Mouse (Mus musculus) right cerebral cortex, postnatal 36 days (tissue): ENCODE data around the gene Rhd.
"Not testable (repeated sequence)": the region's sequence is repeated elsewhere in the genome, so short reads cannot be mapped to it uniquely, and the experiment has no call there.

Experiments
- DNase-seq, 2 experiments: peaks; one replicate each; pipeline ENCODE4 v3.0.0; 2022; ENCODE audit warnings: low spot score in 2 of 2, mixed read lengths in 1 of 2

Gene Rhd

DNA sequence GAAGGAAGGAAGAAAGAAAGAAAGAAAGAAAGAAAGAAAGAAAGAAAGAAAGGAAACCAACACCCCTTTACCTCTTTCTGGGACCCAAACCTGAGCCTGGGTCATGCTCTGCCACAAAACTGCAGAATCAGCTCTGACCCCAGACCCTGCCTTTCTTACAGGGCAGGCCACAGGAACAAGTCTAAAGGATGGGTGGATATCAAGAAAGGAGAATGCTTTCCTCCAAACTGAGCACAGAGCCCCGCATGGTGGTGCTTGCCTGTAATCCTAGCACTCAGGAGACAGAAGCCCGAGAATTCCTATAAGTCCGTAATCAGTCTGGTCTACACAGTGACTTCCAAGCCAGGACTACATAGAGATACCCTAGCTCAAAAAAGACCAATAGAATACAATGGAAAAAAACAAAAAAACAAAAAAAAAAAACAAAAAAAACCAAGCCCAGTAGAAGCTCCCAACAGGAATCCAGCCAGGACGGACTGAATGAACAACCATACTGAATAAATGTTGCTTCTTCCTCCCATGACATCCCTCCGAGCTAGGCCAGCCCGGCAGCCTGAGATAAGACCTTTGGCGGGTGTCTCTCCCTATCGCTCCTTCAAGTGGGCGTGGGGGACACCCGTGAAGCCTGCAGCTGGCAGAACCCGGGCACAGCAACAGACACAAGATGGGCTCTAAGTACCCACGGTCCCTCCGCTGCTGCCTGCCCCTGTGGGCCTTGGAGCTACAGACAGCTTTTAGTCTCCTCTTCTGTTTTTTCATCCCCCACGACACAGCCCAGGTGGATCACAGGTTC, at the start of gene Rhd:
Rhd (plus strand) TSS at position 600 of the 793 bp plus-strand sequence.
- no peak for DNase-seq

DNA sequence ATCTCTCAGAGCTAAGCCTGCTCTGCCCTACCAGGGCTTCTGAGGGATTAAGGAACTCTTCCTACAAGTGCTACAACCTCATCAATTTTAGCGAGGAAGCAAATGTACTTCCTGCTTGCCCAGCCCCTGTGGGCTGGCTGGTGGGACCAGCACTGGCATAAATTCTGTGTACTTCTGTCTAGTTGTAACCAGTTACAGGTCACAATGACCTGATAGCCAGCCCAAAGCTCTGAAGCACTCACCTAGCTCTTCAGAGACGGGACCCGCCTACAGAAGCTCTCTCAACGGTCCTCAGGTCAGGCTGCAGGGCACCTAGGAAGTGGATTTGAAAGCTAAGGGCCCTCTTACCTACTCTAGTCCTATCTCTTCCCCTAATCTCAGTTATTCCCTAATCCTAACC, 46.6 kb upstream of the Rhd start:
- no peak for DNase-seq

DNA sequence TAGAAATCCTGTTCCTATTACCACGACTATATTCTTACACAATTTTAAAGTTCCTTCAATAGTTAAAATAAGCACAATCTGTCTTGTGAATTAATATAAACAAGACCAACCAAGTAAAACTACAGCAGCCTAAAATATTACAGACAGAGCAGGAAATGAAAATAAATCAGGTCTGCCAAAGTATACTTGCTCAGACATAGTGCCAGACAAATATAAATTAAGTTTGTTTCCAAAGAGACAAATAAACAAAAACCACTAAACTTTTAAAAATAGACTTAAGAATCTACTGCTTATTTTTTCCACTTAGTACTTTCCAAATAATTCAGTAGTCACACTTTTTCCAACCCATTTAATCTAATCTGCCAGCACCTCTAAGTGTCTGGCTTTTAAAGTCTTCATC, 43.3 kb upstream of the Rhd start:
- DNase-seq = no peak

DNA sequence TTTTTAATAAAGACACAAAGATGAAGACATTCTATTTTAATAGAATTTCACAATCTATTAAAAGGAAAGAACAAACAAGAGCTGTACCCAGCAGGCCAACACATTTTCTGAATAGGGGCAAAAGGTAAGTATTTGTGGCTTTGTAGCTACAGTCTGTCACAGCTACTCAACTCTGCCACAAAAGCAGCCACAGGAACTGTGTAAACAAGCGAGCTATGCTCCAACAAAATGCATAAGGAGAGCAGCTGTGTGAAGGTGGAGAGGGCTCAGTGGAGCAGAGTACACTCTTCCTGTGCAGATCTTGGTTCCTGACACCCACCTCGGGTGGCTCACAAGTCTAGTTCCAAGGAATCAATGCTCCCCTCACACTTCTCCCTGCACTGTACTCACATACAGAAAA, 40.8 kb upstream of the Rhd start:
- no peak for DNase-seq

DNA sequence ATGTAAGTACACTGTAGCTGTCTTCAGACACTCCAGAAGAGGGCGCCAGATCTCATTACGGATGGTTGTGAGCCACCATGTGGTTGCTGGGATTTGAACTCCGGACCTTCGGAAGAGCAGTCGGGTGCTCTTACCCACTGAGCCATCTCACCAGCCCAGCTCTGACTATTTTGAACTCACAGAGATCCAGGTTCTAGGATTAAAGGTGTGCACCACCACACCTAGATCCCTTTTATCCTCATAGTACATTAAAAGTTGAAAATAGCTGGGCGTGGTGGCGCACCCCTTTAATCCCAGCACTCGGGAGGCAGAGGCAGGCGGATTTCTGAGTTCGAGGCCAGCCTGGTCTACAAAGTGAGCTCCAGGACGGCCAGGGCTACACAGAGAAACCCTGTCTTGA, 38.5 kb upstream of the Rhd start:
- not testable (repeated sequence) for DNase-seq

DNA sequence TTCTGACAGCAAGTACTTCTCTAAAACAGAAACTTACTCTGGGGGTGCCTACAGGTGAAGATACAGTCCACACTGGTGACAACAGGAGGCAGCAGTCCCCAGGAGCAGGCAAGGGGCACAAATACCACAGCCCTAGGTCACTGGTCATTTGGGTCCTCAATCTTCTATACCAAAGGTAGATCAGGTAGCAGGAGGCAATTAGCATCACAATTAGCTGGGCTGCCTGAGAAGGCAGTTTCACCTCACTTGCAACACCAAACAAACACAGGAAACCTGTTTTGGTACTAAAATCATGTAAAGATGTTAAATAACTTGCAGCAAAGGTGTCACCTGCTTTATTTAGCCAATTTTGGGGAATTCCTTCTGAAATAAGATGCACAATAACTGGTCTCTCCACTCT, 38.0 kb upstream of the Rhd start:
- DNase-seq = no peak

DNA sequence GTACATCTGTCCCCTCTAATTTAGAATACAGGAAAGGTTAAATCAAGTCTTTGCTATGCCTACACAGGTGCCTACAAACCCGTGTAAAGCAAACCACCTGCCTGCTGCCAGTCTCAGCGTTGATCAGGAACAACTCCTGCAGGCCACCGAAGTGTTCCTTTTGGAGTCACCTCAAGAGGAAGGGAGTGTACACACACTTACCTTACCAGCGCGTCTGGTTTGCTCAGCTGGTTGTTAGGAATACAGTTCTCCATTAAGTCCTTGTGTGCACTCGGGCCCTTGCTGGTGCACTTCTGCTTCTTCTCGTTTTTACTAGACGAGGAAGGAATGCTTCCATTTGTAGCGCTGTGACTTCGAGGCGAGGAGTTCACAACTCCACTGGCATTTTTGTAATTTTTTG, 36.5 kb upstream of the Rhd start:
- no peak for DNase-seq

DNA sequence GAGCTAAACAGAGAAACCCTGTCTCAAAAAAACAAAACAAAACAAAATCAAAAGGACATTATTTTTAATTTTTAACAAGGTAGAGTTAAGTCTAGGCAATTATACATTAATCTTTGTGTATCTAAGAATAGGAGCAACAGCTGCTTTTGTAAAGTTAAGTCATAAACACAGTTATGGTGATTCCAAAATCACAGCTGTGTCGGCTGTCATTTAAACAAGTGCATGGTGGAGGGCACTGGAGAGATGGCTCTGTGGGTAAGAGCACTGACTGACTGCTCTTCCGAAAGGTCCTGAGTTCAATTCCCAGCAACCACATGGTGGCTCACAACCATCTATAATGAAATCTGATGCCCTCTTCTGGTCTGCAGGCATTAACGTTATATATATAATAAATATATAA, 32.4 kb upstream of the Rhd start:
- no peak for DNase-seq

DNA sequence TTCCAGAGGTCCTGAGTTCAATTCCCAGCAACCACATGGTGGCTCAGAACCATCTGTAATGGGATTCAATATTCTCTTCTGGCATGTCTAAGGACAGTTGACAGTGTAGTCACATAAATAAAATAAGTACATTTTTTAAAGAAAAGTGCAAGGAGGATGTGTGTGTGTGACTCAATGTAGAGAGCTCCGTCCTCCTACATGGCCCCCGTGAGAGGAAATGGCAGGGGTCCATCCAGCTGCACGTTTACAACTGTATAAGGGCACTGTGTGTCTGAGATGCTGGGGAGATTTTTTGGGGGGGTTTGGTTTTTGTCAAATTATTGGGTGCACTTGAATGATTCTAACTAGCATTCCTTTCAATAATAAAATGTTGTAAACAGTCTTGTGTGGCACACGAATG, 28.9 kb upstream of the Rhd start:
- DNase-seq = no peak

DNA sequence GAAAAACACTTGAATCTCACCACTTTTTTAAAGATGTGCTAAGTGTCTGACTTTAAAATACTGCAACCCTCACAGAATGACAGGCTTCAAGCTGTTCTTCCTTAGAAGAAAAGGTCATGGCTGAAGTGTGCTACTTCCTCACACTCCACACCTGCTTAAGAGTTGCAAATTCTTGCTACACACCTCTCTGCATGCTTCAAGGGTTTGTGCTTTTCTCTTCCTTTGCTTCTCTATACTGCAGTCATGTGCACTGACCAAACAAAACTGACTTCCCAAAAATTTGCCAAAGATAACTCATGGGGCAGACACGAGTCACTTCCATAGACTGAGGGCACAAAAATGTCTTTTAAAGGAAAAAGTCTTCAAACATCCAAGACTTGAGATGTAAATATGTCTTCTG, 26.1 kb upstream of the Rhd start:
- DNase-seq = no peak

DNA sequence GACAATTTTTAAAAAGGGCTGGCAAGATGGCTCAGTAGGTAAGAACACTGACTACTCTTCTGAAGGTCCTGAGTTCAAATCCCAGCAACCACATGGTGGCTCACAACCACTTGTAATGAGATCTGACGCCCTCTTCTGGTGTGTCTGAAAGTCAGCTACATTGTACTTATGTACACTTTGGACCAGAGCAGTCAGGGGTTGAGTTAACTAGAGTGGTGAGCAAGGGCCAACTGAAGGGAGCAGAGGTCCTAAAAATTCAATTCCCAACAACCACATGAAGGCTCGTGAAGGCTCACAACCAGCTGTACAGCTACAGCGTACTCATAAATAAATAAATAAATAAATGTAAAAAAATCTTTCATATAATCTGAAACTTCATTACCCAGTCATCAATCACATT, 25.6 kb upstream of the Rhd start:
- not testable (repeated sequence) for DNase-seq

DNA sequence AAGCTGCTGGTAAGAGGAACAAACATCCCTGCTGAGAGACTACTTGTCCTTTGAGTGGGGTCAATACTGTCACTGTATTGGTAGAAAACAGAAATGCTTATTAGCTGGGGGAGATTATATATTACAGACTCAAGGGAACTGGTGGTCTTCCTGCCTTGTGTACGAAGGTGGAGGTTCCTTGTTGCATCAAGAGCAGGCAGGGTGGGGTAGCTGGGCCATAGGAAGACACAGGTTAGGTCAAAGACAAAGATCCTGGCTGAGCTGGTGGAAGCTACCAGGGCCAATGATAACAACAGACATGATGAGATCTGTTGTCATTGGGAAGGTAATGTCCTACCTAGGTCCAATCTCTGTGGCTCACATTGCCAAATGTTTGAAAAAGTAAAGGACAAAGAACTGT, 24.1 kb upstream of the Rhd start:
- DNase-seq = no peak

DNA sequence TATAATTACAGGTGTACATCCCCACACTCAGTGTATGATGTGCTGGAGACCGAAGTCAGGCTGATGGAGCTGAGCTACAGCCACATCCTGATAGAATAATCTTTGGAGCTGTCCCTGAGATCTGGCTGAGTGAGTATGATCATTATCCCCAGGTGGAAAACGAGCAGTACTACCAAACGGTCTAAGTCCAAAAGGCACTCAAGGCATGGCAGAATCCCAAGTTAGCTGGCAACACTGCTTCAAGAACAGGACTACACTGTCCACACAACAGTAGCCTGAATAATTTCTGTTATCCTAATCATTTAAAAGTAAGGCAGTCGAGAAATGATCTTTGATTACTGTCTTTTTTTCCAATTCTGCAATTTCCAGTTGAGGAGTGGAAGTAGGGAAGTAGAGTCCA, 20.8 kb upstream of the Rhd start:
- no peak for DNase-seq

DNA sequence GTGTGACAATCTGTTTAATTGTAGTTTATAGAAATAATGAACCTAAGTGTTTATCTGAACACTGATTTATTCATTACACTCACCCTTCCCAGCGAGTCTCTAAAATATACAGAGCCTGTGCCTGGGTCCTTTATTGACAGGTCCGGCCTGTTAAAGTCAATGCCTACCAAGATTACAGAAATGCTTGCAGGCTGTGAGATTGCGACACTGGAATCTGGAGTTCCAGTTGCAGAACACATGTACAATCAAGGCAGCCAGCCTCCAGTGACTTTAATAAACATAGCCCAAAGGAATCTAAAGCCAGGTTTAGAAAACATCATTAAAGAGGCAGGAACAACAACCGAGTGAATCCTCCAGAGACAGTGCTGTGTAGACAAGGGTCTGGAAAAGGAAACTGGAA, 16.7 kb upstream of the Rhd start:
- no peak for DNase-seq

DNA sequence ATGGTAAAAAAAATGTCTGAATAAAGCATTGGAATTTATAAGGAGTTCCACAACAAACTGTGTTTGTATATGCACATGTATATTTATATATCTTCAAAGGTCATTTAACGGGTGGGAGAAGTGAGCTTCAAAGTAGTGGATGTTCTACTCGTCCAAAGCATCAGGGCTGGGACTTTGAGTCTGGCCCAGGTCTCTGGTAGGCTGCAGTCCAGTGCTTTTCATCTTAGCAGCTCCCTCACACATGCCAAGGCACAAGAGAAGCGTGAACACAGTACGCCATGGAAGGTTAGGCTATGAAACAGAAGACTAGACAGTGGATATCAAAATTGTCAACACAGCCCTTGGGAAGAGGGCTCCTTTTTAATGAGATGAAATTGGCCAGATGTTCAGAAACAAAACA, 13.8 kb upstream of the Rhd start:
- no peak for DNase-seq

DNA sequence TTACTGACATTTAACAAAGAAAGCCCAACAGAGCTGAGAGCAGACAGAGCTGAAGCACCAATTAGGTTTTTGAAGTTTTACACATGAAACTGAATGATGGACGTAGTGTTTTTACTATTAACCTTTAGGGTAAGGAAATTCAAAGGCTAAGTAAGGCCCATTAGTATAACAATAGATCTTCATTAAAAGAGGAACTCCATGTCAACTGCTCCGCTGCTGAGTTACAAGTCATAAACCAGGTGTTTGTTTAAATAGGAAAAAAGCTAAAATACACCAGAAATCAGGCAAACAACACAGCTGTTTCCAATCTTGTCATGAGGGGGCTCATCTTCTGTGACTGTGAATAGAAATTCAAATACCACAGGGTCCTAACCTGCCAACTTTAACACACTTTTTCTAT, 13.1 kb upstream of the Rhd start:
- no peak for DNase-seq

DNA sequence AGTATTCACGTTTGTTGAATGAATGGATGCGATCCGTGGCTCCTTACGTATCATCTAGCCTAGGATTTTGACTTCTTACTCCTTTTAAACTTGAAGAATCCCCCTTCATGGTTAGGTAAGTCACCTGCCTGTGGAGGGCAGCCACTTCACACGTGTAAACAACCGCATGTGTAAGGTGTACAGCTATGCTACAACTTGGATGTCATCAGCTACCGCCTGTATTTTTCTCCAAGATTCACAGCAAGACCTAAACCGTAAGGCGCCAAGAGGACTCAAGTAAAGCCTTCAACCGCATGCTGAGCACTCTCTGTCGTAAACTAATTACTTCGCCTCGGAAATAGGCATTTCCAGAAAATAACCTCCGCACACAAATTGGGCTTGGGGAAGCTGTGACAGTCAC, 12.5 kb upstream of the Rhd start:
- no peak for DNase-seq

DNA sequence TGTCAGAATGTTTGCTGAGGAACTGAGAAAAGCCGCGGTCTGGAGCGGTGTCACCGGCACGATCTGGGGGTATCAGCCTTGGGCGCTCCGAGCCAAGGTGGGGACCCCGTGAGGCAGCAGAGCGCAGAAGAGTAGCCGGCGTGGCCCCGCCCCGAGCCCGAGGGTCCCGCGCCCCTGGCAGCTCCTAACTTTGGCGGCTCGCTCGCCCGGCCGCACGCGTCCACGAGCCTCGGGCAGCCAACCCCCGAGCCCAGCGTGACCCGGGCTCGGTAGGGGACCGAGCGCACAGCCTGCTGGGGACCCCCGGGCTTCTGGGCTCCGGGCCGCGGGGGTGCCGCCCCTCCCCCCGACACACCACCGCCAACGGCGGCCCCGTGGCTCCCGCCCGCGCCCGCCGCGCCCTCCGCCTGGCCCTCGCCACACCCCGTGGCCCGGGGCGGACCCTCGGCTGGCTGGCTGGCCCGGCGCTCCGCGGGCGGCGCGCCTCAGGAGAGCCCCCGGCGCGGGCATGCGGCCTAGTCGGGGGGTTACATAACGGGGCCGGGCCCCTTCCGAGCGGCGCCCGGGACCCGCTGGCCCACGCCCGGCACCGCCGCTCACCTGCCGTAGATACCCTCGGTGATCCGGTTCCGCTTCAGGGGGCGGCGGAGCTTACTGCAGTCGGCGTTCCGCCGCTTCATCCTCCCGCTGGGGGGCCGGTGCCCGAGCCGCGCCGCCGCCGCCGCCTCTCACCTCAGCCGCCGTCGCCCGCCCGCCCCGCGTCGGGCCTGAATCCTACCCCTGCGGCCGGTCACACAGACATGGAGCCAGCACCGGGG, 11.7 kb upstream of the Rhd start:
- peak; percentile 10 to 12 for DNase-seq

DNA sequence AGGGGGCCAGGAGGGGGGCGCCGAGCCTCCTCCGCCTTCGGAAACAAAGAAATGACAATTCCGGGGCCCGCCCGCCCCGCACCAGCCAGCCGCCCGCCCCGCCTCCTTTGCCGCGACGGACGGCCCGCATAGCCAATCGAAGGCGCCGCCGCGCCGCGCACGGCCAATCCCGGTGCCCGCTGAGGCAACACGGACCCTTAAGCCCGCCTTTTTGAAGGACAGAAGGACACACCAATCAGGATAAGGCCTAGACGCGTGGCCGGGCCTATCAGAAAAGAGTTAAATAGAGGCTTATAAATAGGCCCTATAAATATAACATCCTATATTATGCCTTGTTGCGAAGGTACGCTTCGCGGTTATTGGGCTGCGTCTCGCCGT, 11.1 kb upstream of the Rhd start, which contains the start of gene Maco1:
Maco1 (minus strand) TSS at position 87 of the 378 bp plus-strand sequence.
- DNase-seq = peak; percentile 99

DNA sequence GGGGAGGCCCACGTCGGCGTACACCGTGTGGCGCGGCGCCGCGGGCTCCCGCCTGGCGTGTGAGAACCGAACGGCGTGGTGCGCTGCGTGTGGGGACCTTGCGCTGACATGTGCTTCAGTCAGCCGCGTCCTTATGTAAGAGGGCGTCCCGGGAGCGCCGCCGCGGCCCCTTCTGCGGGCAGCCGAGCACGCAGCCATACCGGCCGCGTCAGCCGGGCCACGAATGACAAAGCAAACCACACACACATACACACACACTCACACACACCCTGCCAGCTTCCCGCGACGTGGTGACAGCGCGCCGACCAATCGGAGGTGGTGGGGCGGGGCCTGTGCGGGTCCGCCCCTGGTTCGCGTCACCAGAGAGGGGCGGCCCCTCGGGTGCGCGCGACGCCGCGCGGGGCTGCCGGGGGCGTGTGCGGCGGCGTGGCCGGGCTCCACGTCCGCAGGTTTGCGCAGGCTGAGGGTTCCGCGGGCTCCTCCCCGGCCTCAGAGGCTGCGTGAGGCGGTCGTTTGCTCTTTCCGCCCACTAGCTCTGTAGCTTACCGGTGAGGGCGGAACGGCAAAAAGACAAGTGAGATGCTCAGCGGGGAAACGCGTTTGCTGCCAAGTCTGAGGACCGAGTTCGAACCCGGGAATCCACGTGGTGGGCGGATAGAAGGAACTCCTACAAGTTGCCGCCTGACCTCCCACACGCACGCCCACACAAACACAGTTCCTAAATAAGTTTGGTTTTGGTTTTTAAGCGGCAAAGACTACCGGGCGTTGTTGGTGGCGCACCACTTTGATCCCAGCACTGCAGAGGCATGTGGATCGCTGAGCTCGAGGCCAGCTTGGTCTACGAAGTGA, 10.5 kb upstream of the Rhd start:
- peak; percentile 91 to 92 for DNase-seq

DNA sequence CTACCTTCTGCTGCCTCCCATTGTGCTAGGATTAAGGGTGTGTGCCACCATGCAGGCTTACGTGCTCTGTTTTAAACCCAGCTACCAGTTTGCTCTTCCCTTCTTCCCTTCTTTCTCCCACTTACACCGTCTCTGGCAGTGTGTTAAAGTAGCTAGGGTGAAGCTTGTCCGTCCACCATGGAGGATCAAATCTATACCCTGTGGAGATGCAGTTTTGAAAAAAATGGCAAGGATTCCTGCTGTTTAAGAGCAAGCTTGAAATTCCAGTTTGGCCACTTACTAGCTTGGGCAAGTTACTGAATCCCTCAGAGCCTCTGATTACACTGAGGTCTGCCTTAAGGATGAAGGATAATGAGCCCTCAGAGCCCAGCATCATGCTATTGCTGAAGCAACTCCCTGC, 9.0 kb upstream of the Rhd start:
- no peak for DNase-seq

DNA sequence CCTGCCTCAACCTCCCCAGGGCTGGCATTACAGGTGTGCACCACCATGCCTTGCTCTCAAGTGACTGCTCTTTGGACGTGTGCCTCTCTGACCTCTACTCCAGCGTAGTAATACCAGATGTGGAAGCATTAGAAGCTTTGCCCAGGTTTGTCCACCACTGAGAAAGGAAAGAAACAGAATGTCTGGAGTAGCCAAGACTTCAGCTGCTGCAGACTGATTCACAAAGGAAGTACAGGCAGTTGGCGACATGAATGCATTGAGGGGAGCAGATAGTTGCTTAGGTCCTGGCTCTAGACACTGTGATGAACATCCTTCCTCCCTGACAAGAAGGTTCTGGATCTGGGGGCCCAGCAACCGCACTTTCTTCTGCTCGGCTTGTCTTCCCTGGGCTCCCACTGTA, 8.3 kb upstream of the Rhd start:
- no peak for DNase-seq
